Mouse (Mus musculus): ENCODE data around the gene Dnaaf2. TPM values are rescaled to one million over a fixed set of nuclear protein-coding genes. Genes with fewer than 3 reads are reported as not detected.

Dnaaf2 gene
- polyA plus RNA-seq, 1 experiment from 2014 or later = 13.9 TPM

DNA sequence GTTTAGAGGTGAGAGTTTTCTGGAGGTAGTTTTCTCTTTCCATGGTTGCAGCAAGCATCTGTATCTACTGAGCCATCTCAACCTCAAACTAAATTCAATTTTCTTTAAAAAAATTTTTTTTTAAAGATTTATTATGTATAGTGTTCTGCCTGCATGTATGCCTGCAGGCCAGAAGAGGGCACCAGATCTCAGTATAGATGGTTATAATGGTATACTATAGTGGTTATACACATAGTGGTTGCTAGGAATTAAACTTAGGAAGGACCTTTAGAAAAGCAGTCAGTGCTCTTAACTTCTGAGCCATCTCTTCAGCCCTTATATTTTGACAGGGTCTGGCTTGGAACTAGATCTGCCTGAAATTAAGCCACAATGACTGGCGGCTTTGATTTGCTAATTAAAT lies 7.7 kb downstream of the Dnaaf2 start:
- DNase-seq (ENCODE audit: low spot score) = no peak
- peaks cover 4% of the 10 kb centered on the region; the same call in 1 of the 2 replicates for H3K36me3 ChIP-seq (ENCODE audit: control insufficient read depth, insufficient read depth, low read length)
- H3K4me1 ChIP-seq (replicated peaks; ENCODE audit: control insufficient read depth, insufficient read depth, low read length) = no peaks in the 10 kb centered on the region

DNA sequence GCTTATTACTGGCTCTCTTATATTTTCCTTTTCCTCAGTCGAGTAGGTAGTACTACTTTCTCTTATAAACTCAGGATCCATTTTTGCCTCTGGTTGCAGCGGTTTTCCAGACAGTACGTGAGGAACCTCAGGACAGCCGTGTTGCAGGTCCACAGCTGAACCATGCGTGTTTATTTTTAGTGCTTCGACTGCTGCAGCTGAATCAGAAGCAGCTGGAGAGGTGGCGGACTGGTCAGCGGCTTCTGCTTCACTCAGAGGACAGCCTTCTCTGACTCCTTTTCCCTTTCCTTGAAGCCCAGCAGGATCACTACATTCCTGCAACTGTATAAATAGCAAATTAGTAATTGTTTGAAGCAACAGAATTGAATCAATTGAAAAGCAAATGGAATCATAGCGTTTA lies 8.2 kb downstream of the Dnaaf2 start:
- DNase-seq (ENCODE audit: low spot score) (no peak), ATAC-seq (ENCODE audit: low FRiP score) (no peak)
- Histone ChIP-seq H3K9ac (ENCODE audit: low read depth, low read length) (no peak overlapping the region), H3K9me3 (ENCODE audit: control insufficient read depth, low read length) (no peaks in the 10 kb centered on the region), H3K4me3 (ENCODE audit: low read depth, low read length) (no peak overlapping the region), H3K27ac (ENCODE audit: low read depth, low read length) (no peak overlapping the region), H3K36me3 (ENCODE audit: control insufficient read depth, insufficient read depth, low read length) (peaks cover 4% of the 10 kb centered on the region; the same call in 1 of the 2 replicates), H3K4me1 (replicated peaks; ENCODE audit: control insufficient read depth, insufficient read depth, low read length) (no peaks in the 10 kb centered on the region), H3K27me3 (ENCODE audit: control insufficient read depth, insufficient read depth, low read length) (no peaks in the 10 kb centered on the region), H3K4me2 (replicated peaks; ENCODE audit: low read depth, low read length) (no peak overlapping the region)
- 90% methylated on average over 9 of the region's 9 CpGs for WGBS

More for the DNA sequence above, 7.7 kb downstream of the Dnaaf2 start:
- Histone ChIP-seq H3K4me2 (replicated peaks; ENCODE audit: low read depth, low read length) (no peak overlapping the region), H3K27ac (ENCODE audit: low read depth, low read length) (no peak overlapping the region), H3K27me3 (ENCODE audit: control insufficient read depth, insufficient read depth, low read length) (no peaks in the 10 kb centered on the region), H3K9ac (ENCODE audit: low read depth, low read length) (no peak overlapping the region), H3K4me3 (ENCODE audit: low read depth, low read length) (no peak overlapping the region), H3K9me3 (ENCODE audit: control insufficient read depth, low read length) (no peaks in the 10 kb centered on the region)
- 97% methylated on average over 1 of the region's 1 CpGs for WGBS
- no peak for ATAC-seq (ENCODE audit: low FRiP score)

DNA sequence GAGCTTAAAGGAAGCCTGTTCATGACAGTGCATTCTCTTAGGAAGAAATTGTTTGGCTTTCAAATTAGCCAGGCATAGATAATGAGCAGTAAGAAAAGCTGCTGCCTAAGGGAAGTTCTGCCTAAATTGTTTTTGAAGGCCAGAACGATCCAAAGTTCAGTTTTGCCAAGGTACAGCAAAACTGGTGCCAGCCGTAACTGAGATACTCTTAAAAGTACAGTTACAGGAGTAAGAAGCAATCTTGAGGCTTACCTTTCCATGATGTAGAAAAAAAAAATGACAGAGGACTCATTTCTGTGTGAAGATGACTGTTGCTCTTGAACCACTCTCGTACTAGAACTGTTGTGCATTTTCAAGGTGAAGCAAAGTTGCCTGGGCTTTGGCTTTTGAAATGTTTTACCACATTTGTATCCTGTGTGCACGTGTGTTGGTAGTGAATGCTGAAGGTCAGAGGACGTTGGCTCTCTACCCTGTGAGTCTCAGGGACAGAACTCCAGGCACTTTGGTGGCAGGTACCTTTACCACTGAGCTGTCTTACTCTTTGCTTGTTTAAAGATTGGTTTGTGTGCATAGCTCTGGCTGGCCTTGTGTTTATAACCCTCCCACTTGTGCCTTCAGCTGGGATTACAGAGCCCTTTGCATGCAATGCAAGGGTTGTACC lies 11.3 kb downstream of the Dnaaf2 start:
- no peak for DNase-seq (ENCODE audit: low spot score)
- peaks cover 2% of the 10 kb centered on the region; the same call in 1 of the 2 replicates for H3K36me3 ChIP-seq (ENCODE audit: control insufficient read depth, insufficient read depth, low read length)
- 76% methylated on average over 5 of the region's 5 CpGs for WGBS
- no peak overlapping the region for H3K9ac ChIP-seq (ENCODE audit: low read depth, low read length)
- H3K4me2 ChIP-seq (replicated peaks; ENCODE audit: low read depth, low read length) = no peak overlapping the region
- H3K27me3 ChIP-seq (ENCODE audit: control insufficient read depth, insufficient read depth, low read length) = no peaks in the 10 kb centered on the region
- no peak overlapping the region for H3K27ac ChIP-seq (ENCODE audit: low read depth, low read length)
- ATAC-seq (ENCODE audit: low FRiP score) = no peak
- H3K4me1 ChIP-seq (replicated peaks; ENCODE audit: control insufficient read depth, insufficient read depth, low read length) = no peaks in the 10 kb centered on the region
- H3K9me3 ChIP-seq (ENCODE audit: control insufficient read depth, low read length) = no peaks in the 10 kb centered on the region
- no peak overlapping the region for H3K4me3 ChIP-seq (ENCODE audit: low read depth, low read length)

GRCm38 (mm10) chr12:69185371-69185770 lies 12.9 kb downstream of the Dnaaf2 start:
- ATAC-seq (ENCODE audit: low FRiP score) (no peak), DNase-seq (ENCODE audit: low spot score) (no peak)
- no peaks in the 10 kb centered on the region for H3K4me1 ChIP-seq (replicated peaks; ENCODE audit: control insufficient read depth, insufficient read depth, low read length)
- H3K9me3 ChIP-seq (ENCODE audit: control insufficient read depth, low read length) = no peaks in the 10 kb centered on the region
- H3K9ac ChIP-seq (ENCODE audit: low read depth, low read length) = peak overlapping the region; percentile 91
- WGBS = 76% methylated on average over 7 of the region's 7 CpGs
- no peak overlapping the region for H3K27ac ChIP-seq (ENCODE audit: low read depth, low read length)
- H3K27me3 ChIP-seq (ENCODE audit: control insufficient read depth, insufficient read depth, low read length) = no peaks in the 10 kb centered on the region
- H3K4me3 ChIP-seq (ENCODE audit: low read depth, low read length) = peak overlapping the region; percentile 87
- H3K36me3 ChIP-seq (ENCODE audit: control insufficient read depth, insufficient read depth, low read length) = peaks cover 2% of the 10 kb centered on the region; the same call in 1 of the 2 replicates
- H3K4me2 ChIP-seq (replicated peaks; ENCODE audit: low read depth, low read length) = peak overlapping the region; percentile 97

GRCm38 (mm10) chr12:69184342-69185295 lies 13.6 kb downstream of the Dnaaf2 start:
- peaks cover 2% of the 10 kb centered on the region; the same call in 1 of the 2 replicates for H3K36me3 ChIP-seq (ENCODE audit: control insufficient read depth, insufficient read depth, low read length)
- H3K9me3 ChIP-seq (ENCODE audit: control insufficient read depth, low read length) = no peaks in the 10 kb centered on the region
- no peaks in the 10 kb centered on the region for H3K27me3 ChIP-seq (ENCODE audit: control insufficient read depth, insufficient read depth, low read length)
- H3K27ac ChIP-seq (ENCODE audit: low read depth, low read length) = peak overlapping the region; percentile 90
- H3K4me2 ChIP-seq (replicated peaks; ENCODE audit: low read depth, low read length) = peak overlapping the region; percentile 97
- DNase-seq (ENCODE audit: low spot score) = peak; percentile 68
- no peaks in the 10 kb centered on the region for H3K4me1 ChIP-seq (replicated peaks; ENCODE audit: control insufficient read depth, insufficient read depth, low read length)
- 3% methylated on average over 60 of the region's 86 CpGs for WGBS
- peak; percentile 68 for ATAC-seq (ENCODE audit: low FRiP score)
- peak overlapping the region; percentile 91 for H3K9ac ChIP-seq (ENCODE audit: low read depth, low read length)
- peak overlapping the region; percentile 87 for H3K4me3 ChIP-seq (ENCODE audit: low read depth, low read length)

DNA sequence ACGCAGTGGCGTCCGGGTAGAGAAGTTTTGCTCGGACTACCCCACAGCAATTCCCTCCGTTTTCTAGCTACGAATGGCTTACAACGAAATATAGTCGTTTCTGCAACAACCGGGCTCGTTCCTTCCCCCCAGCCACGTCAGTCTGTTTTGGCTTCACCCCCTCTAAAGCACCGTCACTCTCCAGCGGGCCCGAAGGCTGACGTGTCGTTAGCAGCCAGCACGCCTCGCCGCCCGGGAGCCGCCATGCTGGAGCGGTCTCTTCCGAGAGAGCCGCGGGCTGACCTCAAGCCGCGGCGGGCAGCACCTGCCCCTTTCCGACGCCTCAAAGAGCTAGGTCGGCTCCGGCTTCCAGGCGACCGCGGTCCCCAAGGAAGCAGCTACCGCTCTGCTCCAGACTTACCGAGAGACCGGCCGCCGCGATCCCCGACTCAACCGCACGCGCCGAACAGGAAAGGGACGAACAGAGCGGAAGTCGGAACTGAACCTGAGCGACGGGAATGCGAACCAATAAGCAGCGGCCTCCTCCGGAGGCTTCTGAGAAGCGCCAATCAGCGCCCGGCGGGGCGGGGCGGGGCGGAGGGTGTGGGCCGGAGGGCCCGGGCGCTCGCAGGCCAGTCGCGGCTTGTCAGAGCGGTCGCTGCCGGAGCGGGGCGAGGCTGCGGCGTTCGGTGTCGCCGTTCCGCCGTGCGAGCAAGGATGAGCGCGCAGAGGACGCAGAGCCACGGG lies 14.5 kb downstream of the Dnaaf2 start, which contains the start of the genes Rpl36al and Mgat2:
Rpl36al (minus strand) TSS at position 501 of the 726 bp plus-strand sequence.
Mgat2 (plus strand) TSS at position 575 of the 726 bp plus-strand sequence.
- under 1% methylated on average over 77 of the region's 84 CpGs for WGBS
- Histone ChIP-seq H3K27me3 (ENCODE audit: control insufficient read depth, insufficient read depth, low read length) (no peaks in the 10 kb centered on the region), H3K4me1 (replicated peaks; ENCODE audit: control insufficient read depth, insufficient read depth, low read length) (no peaks in the 10 kb centered on the region), H3K4me2 (replicated peaks; ENCODE audit: low read depth, low read length) (peak within 1 kb of the TSS; percentile 97), H3K4me3 (ENCODE audit: low read depth, low read length) (peak within 1 kb of the TSS; percentile 87), H3K36me3 (ENCODE audit: control insufficient read depth, insufficient read depth, low read length) (peaks cover 2% of the 10 kb centered on the region; the same call in 1 of the 2 replicates), H3K27ac (ENCODE audit: low read depth, low read length) (peak within 1 kb of the TSS; percentile 90), H3K9me3 (ENCODE audit: control insufficient read depth, low read length) (no peaks in the 10 kb centered on the region), H3K9ac (ENCODE audit: low read depth, low read length) (peak within 1 kb of the TSS; percentile 91)
- ATAC-seq (ENCODE audit: low FRiP score) (peak; percentile 100), DNase-seq (ENCODE audit: low spot score) (peak; percentile 99)

GRCm38 (mm10) chr12:69181800-69182199 lies 16.4 kb downstream of the Dnaaf2 start:
- H3K9ac ChIP-seq (ENCODE audit: low read depth, low read length) = no peak overlapping the region
- H3K36me3 ChIP-seq (ENCODE audit: control insufficient read depth, insufficient read depth, low read length) = no peaks in the 10 kb centered on the region
- no peak overlapping the region for H3K27ac ChIP-seq (ENCODE audit: low read depth, low read length)
- 91% methylated on average over 4 of the region's 4 CpGs for WGBS
- no peak overlapping the region for H3K4me2 ChIP-seq (replicated peaks; ENCODE audit: low read depth, low read length)
- no peaks in the 10 kb centered on the region for H3K4me1 ChIP-seq (replicated peaks; ENCODE audit: control insufficient read depth, insufficient read depth, low read length)
- DNase-seq (ENCODE audit: low spot score) (no peak), ATAC-seq (ENCODE audit: low FRiP score) (no peak)
- no peak overlapping the region for H3K4me3 ChIP-seq (ENCODE audit: low read depth, low read length)
- no peaks in the 10 kb centered on the region for H3K9me3 ChIP-seq (ENCODE audit: control insufficient read depth, low read length)
- no peaks in the 10 kb centered on the region for H3K27me3 ChIP-seq (ENCODE audit: control insufficient read depth, insufficient read depth, low read length)

GRCm38 (mm10) chr12:69179371-69179770 lies 18.9 kb downstream of the Dnaaf2 start:
- Histone ChIP-seq H3K9ac (ENCODE audit: low read depth, low read length) (no peak overlapping the region), H3K4me1 (replicated peaks; ENCODE audit: control insufficient read depth, insufficient read depth, low read length) (no peaks in the 10 kb centered on the region), H3K27me3 (ENCODE audit: control insufficient read depth, insufficient read depth, low read length) (no peaks in the 10 kb centered on the region), H3K27ac (ENCODE audit: low read depth, low read length) (no peak overlapping the region), H3K36me3 (ENCODE audit: control insufficient read depth, insufficient read depth, low read length) (no peaks in the 10 kb centered on the region; the same call in 1 of the 2 replicates), H3K4me2 (replicated peaks; ENCODE audit: low read depth, low read length) (no peak overlapping the region), H3K9me3 (ENCODE audit: control insufficient read depth, low read length) (no peaks in the 10 kb centered on the region), H3K4me3 (ENCODE audit: low read depth, low read length) (no peak overlapping the region)
- DNase-seq (ENCODE audit: low spot score) (no peak), ATAC-seq (ENCODE audit: low FRiP score) (no peak)
- 72% methylated on average over 12 of the region's 12 CpGs for WGBS
